Mouse (Mus musculus): ENCODE measurements around the gene Gstp1.

- TF ChIP-seq POLR2A (IDR thresholded peaks at IDR 0.05; ENCODE audit: borderline replicate concordance, extremely low read depth, insufficient read depth, insufficient read length, poor library complexity, severe bottlenecking) (no peak), CTCF (IDR thresholded peaks at IDR 0.05; ENCODE audit: borderline replicate concordance, extremely low read depth, insufficient read depth, insufficient read length) (no peak)
Measured at GRCm38 (mm10) chr19:4072706-4073424, 35.1 kb upstream of the Gstp1 start.
